Mouse (Mus musculus) CH12F3 (cell line): ENCODE results near the gene Adgrf1.

Source experiments
- in situ Hi-C: fragments of 300-500 bp; cut with MboI; formaldehyde crosslinking; loops from 2 replicates; pipeline ENCODE4 v1.14.3; 2020; ENCODE audit warnings: low sequenced_read_pairs

The Adgrf1 gene

GRCm38 (mm10) chr17:43270161-43270560 is at the start of gene Adgrf1:
Adgrf1 (plus strand) TSS chr17:43270329.
- in situ Hi-C loops = no loop called here

- in situ Hi-C loops = no loop called here
Observed at GRCm38 (mm10) chr17:43226101-43226500, 44.0 kb upstream of the Adgrf1 start.

GRCm38 (mm10) chr17:43229621-43230513 is 40.3 kb upstream of the Adgrf1 start:
- in situ Hi-C loops = no loop called here

DNA sequence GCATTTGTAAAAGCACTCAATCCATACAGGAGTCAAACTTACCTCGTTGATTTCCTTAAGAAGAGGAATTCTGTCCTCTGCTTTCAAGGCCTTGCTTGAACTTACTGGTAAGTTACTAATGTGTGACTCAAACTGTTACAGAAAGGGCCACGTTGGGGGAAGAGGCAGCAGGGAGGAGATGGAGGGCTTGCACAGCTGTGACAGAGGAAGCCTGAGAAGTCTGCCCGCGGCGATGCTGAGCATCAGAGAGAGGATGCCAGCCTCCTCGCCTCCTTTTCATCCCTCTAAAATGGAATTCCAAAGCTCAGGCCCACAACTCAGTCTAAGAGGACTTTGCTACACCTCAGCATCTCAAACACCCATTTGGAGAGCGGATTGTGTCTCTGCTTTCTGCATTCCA is 39.3 kb upstream of the Adgrf1 start:
- in situ Hi-C loops = no loop called here

DNA sequence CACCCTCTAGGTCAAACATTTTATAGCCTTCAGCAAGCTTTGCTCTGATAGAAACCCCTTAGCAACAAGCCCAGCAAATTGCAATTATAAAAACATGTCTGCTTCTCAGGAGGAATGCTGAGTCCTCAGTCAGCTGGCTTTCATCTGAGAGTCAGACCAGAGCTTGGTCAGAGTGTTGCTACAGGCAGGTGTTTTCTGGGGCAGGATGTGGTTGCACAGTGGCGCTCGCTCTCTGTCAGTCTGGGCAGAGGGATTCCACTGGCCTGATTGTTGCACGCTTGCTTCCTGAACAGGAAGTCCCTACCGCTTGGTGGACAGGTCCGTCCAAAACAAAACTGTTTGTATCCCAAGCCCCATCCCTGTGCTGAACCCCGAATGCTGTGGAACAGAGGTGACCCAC is 37.4 kb upstream of the Adgrf1 start:
- in situ Hi-C loops = no loop called here

DNA sequence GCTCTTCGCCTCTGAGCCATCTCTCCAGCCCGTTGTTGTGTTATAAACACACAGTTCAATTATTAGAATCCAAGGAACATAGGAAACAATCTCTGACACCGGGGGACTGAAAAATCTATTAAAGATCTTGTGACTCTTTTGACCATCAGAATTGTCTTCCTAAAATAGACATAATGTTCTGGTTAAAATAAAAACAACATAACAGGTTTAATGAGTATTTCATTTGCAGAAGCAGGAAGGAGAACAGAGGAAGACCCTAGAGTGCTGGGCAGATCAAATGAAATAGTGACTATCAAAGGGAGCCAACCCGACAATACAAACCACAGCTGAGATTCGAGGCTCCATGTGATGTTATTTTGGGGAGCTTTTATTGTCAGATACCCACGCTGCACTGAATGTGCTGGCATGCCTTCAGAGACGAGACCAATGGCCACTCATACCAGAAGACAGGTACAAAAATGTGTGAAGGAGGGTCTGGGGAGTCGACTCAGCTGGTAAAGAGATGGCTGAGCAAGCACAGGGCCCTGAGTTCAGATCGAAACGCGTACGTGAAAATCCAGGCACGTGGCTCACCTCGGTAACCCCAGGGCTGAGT is 33.4 kb upstream of the Adgrf1 start:
- in situ Hi-C loops = no loop called here

DNA sequence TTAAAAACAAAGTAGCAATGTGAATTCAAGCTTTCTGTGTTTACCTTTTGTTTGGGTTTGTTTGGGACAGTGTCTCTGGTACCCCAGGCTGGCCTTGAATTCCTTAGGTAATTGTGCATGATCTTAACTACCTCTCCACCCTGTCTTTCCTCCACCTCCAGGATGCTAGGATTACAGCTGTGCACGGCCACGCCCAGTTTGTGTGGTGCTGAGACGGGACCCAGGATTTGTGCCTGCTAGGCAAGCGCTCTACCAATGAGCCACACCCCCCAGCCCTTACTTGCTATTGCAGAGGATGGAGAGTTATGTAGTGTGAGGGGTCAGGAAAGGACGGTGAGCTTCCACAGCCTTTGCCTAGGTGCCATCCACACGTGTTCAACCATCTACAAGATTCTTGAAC is 31.1 kb upstream of the Adgrf1 start:
- in situ Hi-C loops = no loop called here

DNA sequence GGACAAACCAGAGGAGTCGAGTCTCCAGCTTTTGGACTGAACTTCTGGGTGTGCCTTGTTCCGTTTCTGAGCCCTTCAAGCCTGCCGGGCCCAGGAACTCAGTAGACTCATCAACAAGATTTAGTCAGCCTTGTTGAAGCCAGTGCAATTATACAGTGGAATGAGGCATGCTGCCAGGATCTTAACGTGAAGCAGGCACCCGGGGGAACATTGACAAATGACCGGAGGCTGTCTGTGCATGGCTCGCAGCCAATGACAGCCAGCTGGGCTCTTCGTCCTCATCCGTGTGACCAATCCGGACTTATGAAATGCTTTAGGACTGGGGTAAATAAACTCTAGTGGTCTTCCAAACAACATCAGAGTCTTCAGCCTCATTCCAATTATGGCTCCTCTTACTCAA is 29.0 kb upstream of the Adgrf1 start:
- in situ Hi-C loops = no loop called here

- in situ Hi-C loops = no loop called here
Observed at GRCm38 (mm10) chr17:43242609-43243008, 27.5 kb upstream of the Adgrf1 start.

DNA sequence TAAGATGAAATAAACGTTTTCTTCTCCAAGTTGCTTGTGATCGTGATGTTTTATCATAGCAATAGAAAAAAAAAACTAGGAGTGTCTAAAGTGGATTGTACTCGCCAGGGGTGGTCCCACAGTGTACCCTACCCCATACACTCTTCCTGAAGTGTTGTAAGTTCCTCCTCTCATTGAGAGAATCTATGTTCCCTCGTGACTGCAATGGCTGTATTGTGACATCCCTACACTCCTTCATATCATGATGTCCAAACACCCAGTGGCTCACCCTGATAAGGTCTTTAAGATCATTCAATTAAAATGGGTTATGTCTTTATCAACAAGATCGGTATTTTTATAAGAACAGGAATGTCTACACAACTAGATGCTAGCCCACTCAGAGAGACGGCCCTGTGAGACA is 24.8 kb upstream of the Adgrf1 start:
- in situ Hi-C loops = no loop called here

GRCm38 (mm10) chr17:43247245-43247644 is 22.9 kb upstream of the Adgrf1 start:
- in situ Hi-C loops = no loop called here

DNA sequence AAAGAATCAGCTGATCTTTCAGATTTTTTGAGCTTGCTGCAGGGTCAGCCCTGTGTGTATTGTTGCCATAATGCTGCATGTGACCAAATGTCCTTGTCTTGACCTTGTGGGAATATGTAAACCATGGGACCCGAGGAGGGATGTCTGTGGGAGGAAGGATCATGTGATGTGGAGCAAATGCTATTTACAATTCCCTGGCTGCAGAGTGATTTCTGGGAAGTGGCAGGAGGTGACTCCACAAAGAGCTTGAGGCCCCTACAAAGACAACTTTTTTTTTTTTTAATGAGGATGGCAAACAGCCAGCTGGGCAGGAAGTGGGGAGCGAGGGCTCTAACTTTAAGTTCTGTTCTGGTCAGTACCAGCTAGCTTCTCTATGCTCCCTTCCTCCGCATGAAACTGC is 20.5 kb upstream of the Adgrf1 start:
- in situ Hi-C loops = no loop called here

DNA sequence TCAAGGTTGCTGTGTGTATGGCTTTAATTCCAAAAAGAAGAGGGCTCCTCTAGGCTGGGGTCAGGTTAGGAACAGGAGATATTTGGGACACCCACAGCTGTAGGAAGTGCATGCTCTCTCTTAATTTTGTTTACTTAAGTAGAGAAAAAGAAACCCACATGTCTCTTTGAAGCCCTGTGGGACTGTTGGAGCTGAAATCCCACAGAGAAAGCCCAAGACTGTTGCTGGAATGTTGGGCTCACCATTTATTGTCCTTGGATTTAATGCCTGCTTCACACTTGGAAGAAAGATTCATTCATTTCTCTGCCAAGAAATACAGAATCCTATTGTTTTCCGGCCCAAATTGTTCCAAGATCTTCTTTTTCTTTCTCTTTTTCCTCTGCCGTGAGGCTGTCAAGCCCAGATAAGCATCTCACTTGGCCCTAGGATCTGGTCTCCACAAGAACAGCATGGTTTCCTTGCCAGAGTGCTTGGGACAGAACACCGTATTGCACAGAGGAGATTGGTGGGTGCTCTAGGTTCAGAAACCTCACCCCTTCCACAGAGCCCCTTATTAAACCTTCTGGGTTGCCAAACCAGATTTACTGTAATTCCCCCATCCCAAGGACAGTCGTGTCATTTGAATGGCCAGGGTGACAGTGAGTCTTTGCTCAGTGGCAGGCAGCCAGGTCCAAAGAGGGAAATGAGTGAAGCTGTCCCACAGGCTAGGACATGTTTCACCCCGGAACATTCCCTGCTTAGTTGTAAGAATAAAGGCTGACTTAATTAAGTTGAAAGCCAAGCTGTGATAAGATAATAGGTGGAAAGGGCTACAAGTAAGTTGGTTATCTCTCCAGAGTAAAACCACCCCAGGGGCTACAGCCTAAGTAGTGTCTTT is 18.6 kb upstream of the Adgrf1 start:
- in situ Hi-C loops = no loop called here

DNA sequence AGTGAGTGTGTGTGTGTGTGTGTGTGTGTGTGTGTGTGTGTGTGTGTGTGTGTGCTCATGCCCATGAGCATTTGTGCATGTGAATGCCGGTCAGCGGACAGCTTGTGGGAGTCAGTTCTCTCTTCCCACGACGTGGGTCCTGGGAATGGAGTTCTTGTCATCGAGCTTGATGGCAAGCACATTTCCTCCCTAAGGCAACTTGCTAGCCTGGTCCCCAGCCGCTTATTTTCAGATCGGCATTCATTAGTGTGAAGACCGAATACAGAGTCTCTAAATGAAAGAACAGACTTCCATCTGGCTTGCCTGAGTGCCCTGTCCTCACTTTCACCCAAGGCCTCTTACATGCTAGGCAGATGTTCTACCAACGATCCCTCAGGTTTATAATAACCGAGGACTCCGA is 17.3 kb upstream of the Adgrf1 start:
- in situ Hi-C loops = no loop called here

- in situ Hi-C loops = no loop called here
Observed at GRCm38 (mm10) chr17:43254261-43254660, 15.9 kb upstream of the Adgrf1 start.

GRCm38 (mm10) chr17:43256536-43257135 is 13.5 kb upstream of the Adgrf1 start:
- in situ Hi-C loops = no loop called here

DNA sequence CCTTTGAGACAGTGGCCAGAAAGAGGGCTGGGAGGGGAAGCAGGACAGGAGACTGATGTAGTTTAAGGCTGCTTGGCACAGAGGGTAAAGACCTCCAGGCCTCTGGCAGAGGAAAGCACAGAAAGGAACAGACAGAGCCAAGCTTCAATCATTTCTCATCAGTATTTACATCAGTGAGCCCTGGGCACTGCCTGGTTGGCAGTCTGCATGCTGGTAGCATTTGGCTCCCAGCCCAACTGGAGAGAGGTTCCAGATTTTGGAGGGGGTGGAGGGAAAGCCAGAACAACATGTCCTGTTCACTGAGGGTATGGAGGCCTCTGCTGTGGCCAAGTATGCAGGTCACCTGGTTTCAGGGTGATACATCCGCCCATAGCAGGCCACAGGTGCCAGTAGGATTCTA is 12.4 kb upstream of the Adgrf1 start:
- in situ Hi-C loops = no loop called here

- in situ Hi-C loops = no loop called here
Observed at GRCm38 (mm10) chr17:43261937-43262336, 8.2 kb upstream of the Adgrf1 start.

GRCm38 (mm10) chr17:43264739-43265138 is 5.4 kb upstream of the Adgrf1 start:
- in situ Hi-C loops = no loop called here

DNA sequence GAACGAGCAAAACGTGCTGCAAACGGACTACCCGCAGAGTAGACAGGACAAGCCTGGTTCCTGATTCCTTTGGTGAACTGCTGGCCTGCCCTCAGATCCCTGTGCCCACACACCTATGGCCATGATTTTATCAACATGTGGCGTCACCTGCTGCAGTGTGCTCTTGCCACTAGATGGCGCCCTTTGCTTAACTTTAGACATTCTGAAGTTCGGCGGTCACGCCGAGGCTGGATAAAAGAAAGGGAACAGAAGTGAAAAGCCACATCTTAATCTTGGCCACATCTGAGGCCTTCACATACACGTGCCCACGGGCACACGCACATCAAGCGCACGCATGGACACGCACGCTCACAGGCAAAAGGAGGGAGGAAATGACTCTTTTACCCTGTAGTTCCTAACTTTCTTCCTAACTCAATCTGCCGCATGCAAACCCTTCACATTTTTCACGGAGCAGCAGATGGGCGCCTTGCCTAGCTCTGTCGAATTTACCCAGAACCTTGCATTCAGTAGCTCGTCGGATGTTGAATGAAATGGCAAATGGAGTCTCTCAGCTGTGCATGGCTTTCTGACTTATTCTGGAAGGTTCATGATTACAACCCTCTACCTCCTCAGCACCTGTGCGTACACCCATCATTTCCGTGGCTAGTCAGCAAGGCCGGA is 4.8 kb upstream of the Adgrf1 start:
- in situ Hi-C loops = no loop called here

DNA sequence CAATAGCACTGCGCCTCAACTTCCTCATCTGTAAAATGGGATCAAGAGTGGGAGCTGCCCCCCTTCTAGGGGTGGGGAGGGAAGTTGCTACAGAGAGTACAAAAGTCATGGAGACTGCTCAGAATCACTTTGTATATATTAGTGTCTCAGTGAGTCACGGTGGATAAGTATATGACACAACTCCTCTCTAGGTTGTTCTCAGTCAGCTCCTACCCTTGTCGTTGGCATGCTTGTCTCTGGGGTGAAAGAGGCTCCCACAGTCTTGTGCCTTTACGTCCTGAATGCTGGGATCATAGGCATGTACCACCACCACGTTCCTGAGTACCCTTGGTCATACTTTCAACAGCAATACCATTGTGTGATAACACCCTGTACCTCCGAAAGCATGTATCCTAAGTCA is 4.2 kb upstream of the Adgrf1 start:
- in situ Hi-C loops = no loop called here
